Mouse (Mus musculus) layer of hippocampus, adult 8-10 months (tissue): Measurements from ENCODE around the gene Hvcn1. TPM values are rescaled to one million over a fixed set of nuclear protein-coding genes. Genes with fewer than 3 reads are reported as not detected.

ENCODE experiments used
- total RNA-seq, 4 experiments: library from RNA; stranded (reverse); gene quantifications; 2 replicates each; pipeline ENCODE4 v1.2.4; 2022

Gene Hvcn1
- total RNA-seq, 4 experiments from 2014 or later = 2.1 to 22.9 (median 8.2) TPM

Other genes with a start within 250 kb of the Hvcn1 start
- 10 to 100 TPM; 41.0 to 48.6 (median 45.2) TPM for gene Cux2, start 156.7 kb upstream of the Hvcn1 start, total RNA-seq
- gene Myl2, start 105.9 kb upstream of the Hvcn1 start, total RNA-seq = 1 to 10 TPM in 3 of 4 experiments, under 1 TPM in 1; 0.80 to 4.7 (median 2.9) TPM
- 1 to 10 TPM in 1 of 4 experiments, under 1 TPM in 3; 0.29 to 1.7 (median 0.48) TPM for gene Ccdc63, start 66.0 kb upstream of the Hvcn1 start, total RNA-seq
- gene Ppp1cc, start 48.5 kb upstream of the Hvcn1 start, total RNA-seq = 100 to 1,000 TPM; 165 to 238 (median 203) TPM
- gene Tctn1, start 57.7 kb downstream of the Hvcn1 start, total RNA-seq = 10 to 100 TPM; 14.7 to 17.7 (median 16.1) TPM
- 10 to 100 TPM; 41.0 to 48.0 (median 43.7) TPM for gene Pptc7, start 77.6 kb downstream of the Hvcn1 start, total RNA-seq
- gene Rad9b, start 147.4 kb downstream of the Hvcn1 start, total RNA-seq = 1 to 10 TPM; 3.2 to 5.0 (median 4.1) TPM
- gene Vps29, start 147.6 kb downstream of the Hvcn1 start, total RNA-seq = 100 to 1,000 TPM; 164 to 207 (median 188) TPM
- 10 to 100 TPM; 20.7 to 29.4 (median 27.1) TPM for gene Gpn3, start 165.1 kb downstream of the Hvcn1 start, total RNA-seq
- gene Fam216a, start 165.6 kb downstream of the Hvcn1 start, total RNA-seq = 10 to 100 TPM; 70.9 to 74.0 (median 72.8) TPM
- 100 to 1,000 TPM; 232 to 259 (median 252) TPM for gene Arpc3, start 185.1 kb downstream of the Hvcn1 start, total RNA-seq
- gene Anapc7, start 214.9 kb downstream of the Hvcn1 start, total RNA-seq = 10 to 100 TPM; 33.0 to 39.2 (median 36.3) TPM